Mouse (Mus musculus): ENCODE measurements around the gene 4930426L09Rik. TPM values are rescaled to one million over a fixed set of nuclear protein-coding genes. Genes with fewer than 3 reads are reported as not detected.

Gene 4930426L09Rik
- polyA plus RNA-seq, 1 experiment from 2014 or later, result 0.48 TPM

DNA sequence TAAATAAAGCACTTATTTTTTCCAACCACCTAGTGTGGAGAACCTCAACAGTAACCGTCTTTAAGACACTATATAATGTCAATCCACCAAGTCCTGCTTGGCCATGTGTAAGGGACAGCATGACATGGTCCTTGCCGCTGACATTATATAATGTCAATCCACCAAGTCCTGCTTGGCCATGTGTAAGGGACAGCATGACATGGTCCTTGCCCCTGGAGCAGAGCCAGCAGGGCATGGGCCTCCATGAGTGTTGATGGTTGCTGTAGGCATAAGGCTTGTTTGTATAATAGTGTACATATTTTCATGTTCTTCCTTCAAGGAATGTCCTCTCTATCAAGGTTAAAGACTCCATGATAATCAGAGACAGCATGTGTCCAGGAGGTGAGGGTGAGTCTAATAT, 32.2 kb upstream of the 4930426L09Rik start:
- no peaks in the 10 kb centered on the region for H3K27me3 ChIP-seq (replicated peaks; ENCODE audit: control insufficient read depth, insufficient read depth, low read length)
- 92% methylated on average over 2 of the region's 2 CpGs for WGBS

DNA sequence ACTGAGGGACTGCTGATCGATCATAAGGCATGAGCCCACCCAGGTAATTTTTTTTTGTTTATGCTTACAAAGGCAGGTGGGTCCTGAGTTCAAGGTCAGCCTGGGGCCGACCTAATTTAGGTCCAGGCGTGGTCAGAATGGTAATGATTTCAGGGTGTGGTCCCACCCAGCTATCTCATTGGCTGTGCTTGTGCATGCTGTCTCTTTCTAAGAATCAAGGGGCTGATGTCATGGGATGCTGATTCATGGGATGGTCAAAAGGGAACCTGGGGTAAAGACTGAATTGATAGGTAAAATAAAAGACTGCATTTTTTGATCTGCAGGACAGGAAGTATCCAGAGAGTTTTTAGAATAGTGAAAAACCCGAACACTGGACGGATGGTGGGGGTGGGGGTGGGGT, 31.6 kb upstream of the 4930426L09Rik start:
- WGBS, result 76% methylated on average over 5 of the region's 5 CpGs

More for the DNA sequence above, 32.2 kb upstream of the 4930426L09Rik start:
- ATAC-seq (replicated peaks; ENCODE audit: low FRiP score), result no peak
- Histone ChIP-seq H3K27ac (ENCODE audit: low read depth, low read length) (no peak overlapping the region), H3K9me3 (ENCODE audit: control insufficient read depth, low read length) (no peaks in the 10 kb centered on the region), H3K9ac (ENCODE audit: low read depth, low read length) (no peak overlapping the region), H3K4me2 (no peak overlapping the region), H3K36me3 (ENCODE audit: control insufficient read depth, insufficient read depth, low read length) (no peaks in the 10 kb centered on the region), H3K4me1 (replicated peaks; ENCODE audit: control insufficient read depth, insufficient read depth, low read length) (peaks cover 37% of the 10 kb centered on the region), H3K4me3 (ENCODE audit: low read depth, low read length) (no peak overlapping the region)
- no peak for DNase-seq (ENCODE audit: low spot score)

DNA sequence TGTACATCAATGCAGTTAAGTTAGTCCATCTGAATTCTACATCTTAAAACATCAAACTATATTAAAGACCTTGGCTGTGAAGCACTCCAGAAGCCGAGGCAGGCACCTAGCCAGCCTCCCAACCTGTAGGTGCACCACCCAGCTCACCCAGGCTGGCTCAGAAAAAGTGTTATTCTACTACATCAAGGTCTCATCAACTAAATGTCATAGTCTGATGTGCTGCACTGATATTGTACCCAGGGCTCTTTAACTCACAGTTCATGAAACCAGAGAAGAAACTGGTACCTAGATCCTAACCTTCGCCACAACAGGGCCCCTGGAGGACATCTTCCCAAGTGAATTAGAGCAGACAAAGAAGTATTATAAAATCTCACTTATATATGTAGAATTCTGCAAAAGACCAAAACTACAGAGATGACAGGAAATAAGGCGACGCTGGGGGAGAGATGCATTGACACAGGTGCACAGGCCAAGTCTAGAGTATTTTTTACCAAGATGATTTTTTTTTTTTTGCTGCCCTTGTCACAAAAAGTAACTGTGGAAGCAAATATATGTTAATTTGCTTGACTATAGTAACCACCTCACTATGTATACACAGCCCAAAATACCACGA, 30.6 kb upstream of the 4930426L09Rik start:
- H3K9ac ChIP-seq (ENCODE audit: low read depth, low read length), result no peak overlapping the region
- H3K9me3 ChIP-seq (ENCODE audit: control insufficient read depth, low read length), result no peaks in the 10 kb centered on the region
- H3K4me2 ChIP-seq, result no peak overlapping the region
- H3K4me3 ChIP-seq (ENCODE audit: low read depth, low read length), result no peak overlapping the region
- no peak for ATAC-seq (replicated peaks; ENCODE audit: low FRiP score)
- no peak for DNase-seq (ENCODE audit: low spot score)
- H3K27me3 ChIP-seq (replicated peaks; ENCODE audit: control insufficient read depth, insufficient read depth, low read length), result no peaks in the 10 kb centered on the region
- WGBS, result 89% methylated on average over 5 of the region's 5 CpGs
- no peak overlapping the region for H3K27ac ChIP-seq (ENCODE audit: low read depth, low read length)
- H3K36me3 ChIP-seq (ENCODE audit: control insufficient read depth, insufficient read depth, low read length), result no peaks in the 10 kb centered on the region
- peaks cover 39% of the 10 kb centered on the region for H3K4me1 ChIP-seq (replicated peaks; ENCODE audit: control insufficient read depth, insufficient read depth, low read length)

More for the DNA sequence above, 31.6 kb upstream of the 4930426L09Rik start:
- H3K4me2 ChIP-seq, result no peak overlapping the region
- H3K9ac ChIP-seq (ENCODE audit: low read depth, low read length), result no peak overlapping the region
- no peaks in the 10 kb centered on the region for H3K36me3 ChIP-seq (ENCODE audit: control insufficient read depth, insufficient read depth, low read length)
- peaks cover 41% of the 10 kb centered on the region for H3K4me1 ChIP-seq (replicated peaks; ENCODE audit: control insufficient read depth, insufficient read depth, low read length)
- ATAC-seq (replicated peaks; ENCODE audit: low FRiP score), result no peak
- no peak overlapping the region for H3K27ac ChIP-seq (ENCODE audit: low read depth, low read length)
- DNase-seq (ENCODE audit: low spot score), result no peak
- no peaks in the 10 kb centered on the region for H3K9me3 ChIP-seq (ENCODE audit: control insufficient read depth, low read length)
- no peaks in the 10 kb centered on the region for H3K27me3 ChIP-seq (replicated peaks; ENCODE audit: control insufficient read depth, insufficient read depth, low read length)
- H3K4me3 ChIP-seq (ENCODE audit: low read depth, low read length), result no peak overlapping the region

DNA sequence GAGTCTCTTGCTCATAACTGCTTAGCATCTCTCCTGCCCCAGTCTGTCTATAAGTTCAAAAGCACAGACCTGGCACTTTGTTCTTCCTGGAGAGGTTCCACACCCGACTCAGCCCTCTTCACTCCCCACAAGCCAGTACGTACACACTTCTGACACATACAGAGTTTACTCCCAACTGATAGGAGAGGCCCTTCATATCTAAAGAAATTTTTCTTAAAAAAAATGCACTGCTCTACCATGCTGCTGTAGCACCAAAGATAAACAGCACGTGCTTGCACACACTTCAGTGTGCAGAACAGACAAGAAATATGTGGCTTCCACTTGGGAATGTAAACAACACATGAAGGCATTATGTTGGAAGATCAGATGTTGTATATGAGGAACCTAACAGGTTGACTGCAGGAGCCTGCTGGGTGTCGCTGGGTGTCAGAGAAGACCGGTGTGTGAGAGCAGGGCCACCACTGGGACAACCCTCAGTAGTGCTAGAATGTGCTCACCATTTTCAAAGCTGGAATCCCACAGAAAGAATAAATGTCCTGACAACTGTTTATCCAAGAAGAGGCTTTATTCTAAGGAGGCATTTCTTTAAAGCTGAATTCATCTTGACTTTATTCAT, 29.0 kb upstream of the 4930426L09Rik start:
- peak; percentile 95 for ATAC-seq (replicated peaks; ENCODE audit: low FRiP score)
- H3K27me3 ChIP-seq (replicated peaks; ENCODE audit: control insufficient read depth, insufficient read depth, low read length), result no peaks in the 10 kb centered on the region
- H3K9me3 ChIP-seq (ENCODE audit: control insufficient read depth, low read length), result peaks cover 3% of the 10 kb centered on the region; the same call in 1 of the 2 replicates
- H3K4me1 ChIP-seq (replicated peaks; ENCODE audit: control insufficient read depth, insufficient read depth, low read length), result peaks cover 34% of the 10 kb centered on the region
- H3K4me2 ChIP-seq, result peak overlapping the region; percentile 54
- no peaks in the 10 kb centered on the region for H3K36me3 ChIP-seq (ENCODE audit: control insufficient read depth, insufficient read depth, low read length)
- no peak for DNase-seq (ENCODE audit: low spot score)
- no peak overlapping the region for H3K4me3 ChIP-seq (ENCODE audit: low read depth, low read length)
- H3K9ac ChIP-seq (ENCODE audit: low read depth, low read length), result peak overlapping the region; percentile 49
- 34% methylated on average over 5 of the region's 5 CpGs for WGBS
- peak overlapping the region; percentile 65 for H3K27ac ChIP-seq (ENCODE audit: low read depth, low read length)

DNA sequence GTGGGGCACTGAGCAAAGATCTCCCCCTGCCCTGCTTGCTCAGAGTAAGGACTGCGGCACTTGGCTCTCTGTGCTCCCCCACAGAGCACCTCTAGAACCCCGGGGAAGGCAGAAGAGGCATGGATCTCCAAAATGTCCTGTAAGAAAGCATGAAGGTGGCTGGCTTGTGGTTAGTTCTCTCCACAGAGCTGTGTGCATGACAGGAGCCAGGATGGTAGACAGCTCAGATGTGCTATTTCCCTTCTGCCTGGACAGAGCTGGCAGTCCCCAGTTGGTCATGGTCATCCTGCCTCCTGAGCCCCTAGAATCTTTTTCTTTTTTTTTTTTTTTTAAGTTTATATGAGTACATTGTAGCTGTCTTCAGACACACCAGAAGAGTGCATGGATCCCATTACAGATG, 27.7 kb upstream of the 4930426L09Rik start:
- Histone ChIP-seq H3K36me3 (ENCODE audit: control insufficient read depth, insufficient read depth, low read length) (no peaks in the 10 kb centered on the region), H3K4me3 (ENCODE audit: low read depth, low read length) (no peak overlapping the region), H3K4me2 (no peak overlapping the region), H3K9me3 (ENCODE audit: control insufficient read depth, low read length) (peaks cover 3% of the 10 kb centered on the region; the same call in 1 of the 2 replicates), H3K4me1 (replicated peaks; ENCODE audit: control insufficient read depth, insufficient read depth, low read length) (peaks cover 41% of the 10 kb centered on the region), H3K27me3 (replicated peaks; ENCODE audit: control insufficient read depth, insufficient read depth, low read length) (no peaks in the 10 kb centered on the region), H3K27ac (ENCODE audit: low read depth, low read length) (peak overlapping the region; percentile 17; the same call in 1 of the 2 replicates), H3K9ac (ENCODE audit: low read depth, low read length) (no peak overlapping the region; the same call in 1 of the 2 replicates)
- DNase-seq (ENCODE audit: low spot score), result no peak
- WGBS, result 66% methylated on average over 2 of the region's 2 CpGs
- ATAC-seq (replicated peaks; ENCODE audit: low FRiP score), result no peak

GRCm38 (mm10) chr2:18971564-18971963, 26.6 kb upstream of the 4930426L09Rik start:
- H3K9me3 ChIP-seq (ENCODE audit: control insufficient read depth, low read length), result peaks cover 3% of the 10 kb centered on the region; the same call in 1 of the 2 replicates
- WGBS, result 81% methylated on average over 3 of the region's 3 CpGs
- peaks cover 48% of the 10 kb centered on the region for H3K4me1 ChIP-seq (replicated peaks; ENCODE audit: control insufficient read depth, insufficient read depth, low read length)
- H3K4me2 ChIP-seq, result no peak overlapping the region
- H3K27me3 ChIP-seq (replicated peaks; ENCODE audit: control insufficient read depth, insufficient read depth, low read length), result no peaks in the 10 kb centered on the region
- no peak overlapping the region for H3K9ac ChIP-seq (ENCODE audit: low read depth, low read length)
- DNase-seq (ENCODE audit: low spot score), result no peak
- no peaks in the 10 kb centered on the region for H3K36me3 ChIP-seq (ENCODE audit: control insufficient read depth, insufficient read depth, low read length)
- no peak overlapping the region for H3K27ac ChIP-seq (ENCODE audit: low read depth, low read length)
- no peak overlapping the region for H3K4me3 ChIP-seq (ENCODE audit: low read depth, low read length)
- no peak for ATAC-seq (replicated peaks; ENCODE audit: low FRiP score)

DNA sequence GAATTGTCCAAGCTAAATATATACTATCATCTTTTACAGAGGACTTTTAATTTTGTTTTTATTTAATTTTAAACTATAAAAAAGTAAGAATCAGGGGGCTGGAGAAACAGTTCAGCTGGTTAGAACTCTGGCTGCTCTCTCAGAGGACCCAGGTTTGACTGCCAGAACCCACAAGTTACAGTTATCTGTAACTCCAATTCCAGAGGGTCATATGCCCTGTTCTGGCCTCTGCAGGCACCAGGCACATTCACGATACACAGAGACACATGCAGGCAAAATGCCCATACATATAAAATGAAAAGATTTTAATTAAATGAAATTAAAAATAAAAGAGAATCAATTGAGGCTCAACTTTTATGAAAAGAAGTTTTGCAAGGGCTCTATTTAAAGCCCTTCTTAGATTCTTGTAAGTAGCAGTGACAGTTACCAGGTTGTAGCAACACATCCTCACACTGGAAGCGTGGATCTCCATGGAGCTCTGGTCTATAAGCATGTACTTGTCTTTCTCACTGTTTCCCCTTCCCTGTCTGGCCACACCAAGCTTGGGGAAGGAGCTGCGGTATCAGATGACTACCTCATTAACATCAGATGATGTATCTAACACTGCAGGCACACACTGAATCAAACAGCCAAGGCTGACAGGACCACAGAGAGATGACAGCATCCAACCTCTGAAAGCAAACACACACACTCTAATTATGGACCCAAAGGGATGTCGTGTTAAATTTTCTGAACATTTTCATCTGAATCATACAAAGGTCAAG, 23.1 kb upstream of the 4930426L09Rik start:
- H3K9me3 ChIP-seq (ENCODE audit: control insufficient read depth, low read length), result peaks cover 3% of the 10 kb centered on the region; the same call in 1 of the 2 replicates
- no peak overlapping the region; the same call in 1 of the 2 replicates for H3K27ac ChIP-seq (ENCODE audit: low read depth, low read length)
- DNase-seq (ENCODE audit: low spot score), result no peak
- 53% methylated on average over 4 of the region's 4 CpGs for WGBS
- no peak overlapping the region for H3K9ac ChIP-seq (ENCODE audit: low read depth, low read length)
- H3K27me3 ChIP-seq (replicated peaks; ENCODE audit: control insufficient read depth, insufficient read depth, low read length), result no peaks in the 10 kb centered on the region
- peaks cover 38% of the 10 kb centered on the region for H3K4me1 ChIP-seq (replicated peaks; ENCODE audit: control insufficient read depth, insufficient read depth, low read length)
- no peaks in the 10 kb centered on the region for H3K36me3 ChIP-seq (ENCODE audit: control insufficient read depth, insufficient read depth, low read length)
- H3K4me3 ChIP-seq (ENCODE audit: low read depth, low read length), result no peak overlapping the region
- H3K4me2 ChIP-seq, result no peak overlapping the region
- peak; percentile 69 for ATAC-seq (replicated peaks; ENCODE audit: low FRiP score)

DNA sequence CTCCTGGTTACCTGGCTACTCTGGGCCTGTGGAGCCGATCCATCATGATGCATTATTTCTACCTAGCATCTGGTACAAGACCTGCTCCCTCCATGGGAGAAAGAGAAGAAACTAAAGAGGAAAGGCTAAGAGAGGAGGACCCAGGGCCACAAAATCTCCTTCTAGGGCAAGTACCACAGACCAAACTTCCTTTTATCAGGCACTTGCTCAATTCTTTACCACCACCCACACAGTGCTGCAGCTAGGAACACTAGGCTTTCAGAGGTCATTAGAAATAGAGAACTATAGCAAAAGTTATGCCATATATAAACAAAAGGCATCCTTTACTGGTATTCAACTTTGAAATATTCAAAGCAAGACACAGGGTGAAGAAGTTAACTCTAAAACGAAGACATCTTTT, 22.0 kb upstream of the 4930426L09Rik start:
- DNase-seq (ENCODE audit: low spot score) (no peak), ATAC-seq (replicated peaks; ENCODE audit: low FRiP score) (no peak)
- no peak overlapping the region for H3K4me3 ChIP-seq (ENCODE audit: low read depth, low read length)
- H3K36me3 ChIP-seq (ENCODE audit: control insufficient read depth, insufficient read depth, low read length), result no peaks in the 10 kb centered on the region
- no peak overlapping the region for H3K9ac ChIP-seq (ENCODE audit: low read depth, low read length)
- no peak overlapping the region for H3K4me2 ChIP-seq
- peaks cover 3% of the 10 kb centered on the region; the same call in 1 of the 2 replicates for H3K9me3 ChIP-seq (ENCODE audit: control insufficient read depth, low read length)
- H3K27ac ChIP-seq (ENCODE audit: low read depth, low read length), result no peak overlapping the region
- H3K27me3 ChIP-seq (replicated peaks; ENCODE audit: control insufficient read depth, insufficient read depth, low read length), result no peaks in the 10 kb centered on the region
- 80% methylated on average over 2 of the region's 2 CpGs for WGBS
- H3K4me1 ChIP-seq (replicated peaks; ENCODE audit: control insufficient read depth, insufficient read depth, low read length), result peaks cover 28% of the 10 kb centered on the region
